Mouse (Mus musculus) heart, embryonic 12.5 days (tissue): Measurements from ENCODE around the gene Cadps2. TPM values are rescaled to one million over a fixed set of nuclear protein-coding genes. Genes with fewer than 3 reads are reported as not detected.

ENCODE experiments used
- ATAC-seq: fragments of 200-750 bp; cut with Nextera tagmentation; 2 replicates; pipeline ENCODE4 v1.8.0; 2017; ENCODE audit warnings: moderate TSS enrichment, moderate library complexity; ENCODE audit not compliant: insufficient number of reproducible peaks, low FRiP score
- H3K27ac ChIP-seq: fragments of 300-500 bp; sonication (generic); 2 replicates; pipeline ENCODE4 v1.5.1; 2016; ENCODE audit warnings: mild to moderate bottlenecking, moderate library complexity; ENCODE audit not compliant: poor library complexity, severe bottlenecking
- H3K27me3 ChIP-seq: fragments of 300-500 bp; sonication (generic); replicated peaks from 2 replicates; pipeline ENCODE4 v1.6.1; 2016; ENCODE audit warnings: mild to moderate bottlenecking, moderate library complexity
- H3K36me3 ChIP-seq: fragments of 300-500 bp; sonication (generic); 2 replicates; pipeline ENCODE4 v1.6.1; 2016; ENCODE audit warnings: mild to moderate bottlenecking, moderate library complexity
- H3K4me1 ChIP-seq: fragments of 300-500 bp; sonication (generic); replicated peaks from 2 replicates; pipeline ENCODE4 v1.6.1; 2016; ENCODE audit warnings: mild to moderate bottlenecking
- H3K4me2 ChIP-seq: fragments of 300-500 bp; sonication (generic); 2 replicates; pipeline ENCODE4 v1.6.1; 2016; ENCODE audit warnings: mild to moderate bottlenecking, moderate library complexity
- H3K4me3 ChIP-seq: fragments of 300-500 bp; sonication (generic); 2 replicates; pipeline ENCODE4 v1.5.1; 2016; ENCODE audit warnings: mild to moderate bottlenecking
- H3K9ac ChIP-seq: fragments of 300-500 bp; sonication (generic); 2 replicates; pipeline ENCODE4 v1.6.1; 2016; ENCODE audit warnings: mild to moderate bottlenecking, moderate library complexity
- H3K9me3 ChIP-seq: fragments of 300-500 bp; sonication (generic); replicated peaks from 2 replicates; pipeline ENCODE4 v1.6.1; 2016; ENCODE audit warnings: mild to moderate bottlenecking, moderate library complexity
- WGBS: fragments of 180-500 bp; shearing (Covaris S2); methylation state at CpG from one replicate; pipeline ENCODE4 v1.1.7; 2016; 5-methylcytosine and 5-hydroxymethylcytosine counted together
- polyA plus RNA-seq: library from polyadenylated mRNA; unstranded; fragments of >200 nt; fragmentation: Nextera tagmentation; extraction: Ambion mirVana; gene quantifications from 2 replicates; pipeline ENCODE4 v1.2.1, GENCODE M21; 2016

Gene Cadps2
- polyA plus RNA-seq, 1 experiment from 2014 or later, result 1.1 TPM

DNA sequence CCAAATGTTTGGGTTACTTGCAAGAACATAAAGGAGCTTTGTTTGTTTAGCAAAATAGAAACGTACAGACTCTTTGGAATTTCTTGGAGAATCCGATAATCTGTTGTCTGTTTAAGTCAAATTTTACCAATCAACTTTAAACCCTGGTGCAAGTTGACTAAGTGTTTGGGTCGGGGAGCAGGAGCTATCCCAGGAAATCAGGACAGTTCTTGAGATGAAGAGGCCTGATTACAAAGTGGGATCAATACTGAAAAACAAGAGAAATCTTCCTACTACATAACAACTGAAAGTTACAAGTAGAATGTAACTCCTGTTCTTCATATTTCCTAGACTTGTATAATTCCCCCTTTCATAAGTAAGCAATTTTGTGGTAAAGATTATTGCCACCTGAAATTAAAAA is 587.8 kb downstream of the Cadps2 start:
- H3K36me3 ChIP-seq, result no peaks in the 10 kb centered on the region
- no peak overlapping the region for H3K4me3 ChIP-seq
- 3% methylated on average over 3 of the region's 3 CpGs for WGBS
- peaks cover 80% of the 10 kb centered on the region for H3K27me3 ChIP-seq
- no peak for ATAC-seq
- no peak overlapping the region for H3K27ac ChIP-seq
- H3K4me1 ChIP-seq, result peaks cover 23% of the 10 kb centered on the region
- H3K9me3 ChIP-seq, result no peaks in the 10 kb centered on the region
- no peak overlapping the region for H3K9ac ChIP-seq
- H3K4me2 ChIP-seq, result no peak overlapping the region

DNA sequence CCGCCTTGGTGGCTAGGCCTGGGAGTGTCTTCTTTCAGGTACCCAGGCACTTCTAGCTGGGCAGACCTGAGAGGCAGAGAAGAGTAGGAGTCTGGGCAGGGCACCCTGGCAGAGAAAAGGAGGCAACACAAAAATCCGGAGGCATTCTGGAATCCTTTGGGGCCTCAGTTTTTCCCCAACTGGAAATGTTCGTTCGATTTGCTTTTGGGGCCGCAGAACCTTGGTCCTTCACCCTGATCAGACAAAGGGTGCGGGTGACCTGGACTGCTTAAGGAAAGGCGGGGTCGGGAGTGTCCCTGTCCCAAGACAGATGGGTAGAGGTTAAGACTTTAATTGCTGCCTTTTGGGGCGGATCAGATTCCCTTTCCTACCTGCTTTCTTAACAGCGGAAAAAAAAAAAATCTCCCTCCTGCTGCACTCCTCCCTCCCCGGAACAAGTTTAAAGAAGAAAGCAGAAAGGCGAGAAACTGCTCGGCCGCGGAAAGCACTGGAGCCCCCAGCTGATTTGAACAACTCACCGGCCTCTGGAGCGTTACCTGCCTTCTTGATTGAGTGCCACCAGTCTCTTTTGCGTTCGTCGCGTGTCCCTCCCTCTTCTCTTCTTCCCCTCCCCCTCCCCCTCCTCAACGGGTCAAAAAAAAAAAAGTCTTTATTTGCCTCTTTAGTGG is 588.8 kb downstream of the Cadps2 start:
- WGBS, result 1% methylated on average over 22 of the region's 22 CpGs
- H3K27ac ChIP-seq, result no peak overlapping the region
- no peak overlapping the region for H3K9ac ChIP-seq
- no peaks in the 10 kb centered on the region for H3K9me3 ChIP-seq
- H3K4me2 ChIP-seq, result no peak overlapping the region
- peaks cover 23% of the 10 kb centered on the region for H3K4me1 ChIP-seq
- H3K4me3 ChIP-seq, result no peak overlapping the region
- no peak for ATAC-seq
- peaks cover 77% of the 10 kb centered on the region for H3K27me3 ChIP-seq
- no peaks in the 10 kb centered on the region for H3K36me3 ChIP-seq

DNA sequence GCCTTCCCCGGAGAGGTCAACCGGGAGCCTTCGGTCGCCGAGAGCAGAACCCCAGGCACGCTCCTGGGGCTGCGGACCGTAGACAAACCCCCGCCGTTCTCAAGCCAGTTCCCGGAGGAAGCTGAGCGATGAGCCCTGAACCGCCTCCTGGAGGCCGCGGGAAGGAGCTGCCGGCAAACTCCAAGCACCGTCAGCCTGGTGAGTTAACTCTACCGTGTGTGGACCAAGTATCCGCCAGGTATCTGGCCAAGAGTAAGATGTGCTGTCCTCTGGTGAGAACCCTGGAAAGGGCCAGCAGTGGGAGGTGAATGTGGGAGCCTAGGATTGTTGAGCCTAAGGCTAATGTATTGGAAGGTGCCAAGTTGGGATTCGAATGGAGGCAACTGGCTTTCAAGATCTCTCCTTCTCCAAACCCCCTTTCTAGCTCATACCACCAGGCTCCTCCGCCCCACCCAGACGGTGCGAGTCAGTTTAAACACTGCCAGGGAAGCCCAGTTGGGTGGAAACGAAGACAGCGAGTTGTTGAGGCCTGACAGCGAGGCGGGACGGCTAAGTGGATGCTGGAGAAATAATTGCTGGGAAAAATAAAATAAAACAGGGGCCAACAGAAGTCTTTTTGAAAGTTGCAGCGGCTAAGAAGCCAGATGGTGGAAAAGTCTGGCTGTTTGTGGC is 589.5 kb downstream of the Cadps2 start:
- no peaks in the 10 kb centered on the region for H3K36me3 ChIP-seq
- peak; percentile 58; the same call in 1 of the 2 replicates for ATAC-seq
- H3K27ac ChIP-seq, result no peak overlapping the region
- under 1% methylated on average over 29 of the region's 29 CpGs for WGBS
- peaks cover 23% of the 10 kb centered on the region for H3K4me1 ChIP-seq
- H3K27me3 ChIP-seq, result peaks cover 71% of the 10 kb centered on the region
- no peaks in the 10 kb centered on the region for H3K9me3 ChIP-seq
- peak overlapping the region; percentile 52; the same call in 1 of the 2 replicates for H3K9ac ChIP-seq
- H3K4me2 ChIP-seq, result peak overlapping the region; percentile 92
- peak overlapping the region; percentile 53 for H3K4me3 ChIP-seq

- Histone ChIP-seq H3K9me3 (no peaks in the 10 kb centered on the region), H3K4me3 (peak overlapping the region; percentile 53), H3K36me3 (no peaks in the 10 kb centered on the region), H3K27ac (no peak overlapping the region), H3K9ac (peak overlapping the region; percentile 52; the same call in 1 of the 2 replicates), H3K27me3 (peaks cover 71% of the 10 kb centered on the region), H3K4me1 (peaks cover 23% of the 10 kb centered on the region), H3K4me2 (peak overlapping the region; percentile 92)
- ATAC-seq, result no peak; the same call in 1 of the 2 replicates
- WGBS, result under 1% methylated on average over 24 of the region's 24 CpGs
These were observed 590.2 kb downstream of the Cadps2 start for GRCm38 (mm10) chr6:23249053-23249401.

GRCm38 (mm10) chr6:23248313-23249052 is 590.7 kb downstream of the Cadps2 start, which contains the start of gene Fezf1:
Gene Fezf1, minus strand, starts transcription at chr6:23248362.
- no peak for ATAC-seq
- under 1% methylated on average over 31 of the region's 31 CpGs for WGBS
- peaks cover 23% of the 10 kb centered on the region for H3K4me1 ChIP-seq
- no peak within 1 kb of the TSS for H3K27ac ChIP-seq
- H3K4me3 ChIP-seq, result peak within 1 kb of the TSS; percentile 53
- H3K4me2 ChIP-seq, result peak within 1 kb of the TSS; percentile 92
- no peaks in the 10 kb centered on the region for H3K9me3 ChIP-seq
- no peaks in the 10 kb centered on the region for H3K36me3 ChIP-seq
- H3K9ac ChIP-seq, result peak within 1 kb of the TSS; percentile 52; the same call in 1 of the 2 replicates
- H3K27me3 ChIP-seq, result peaks cover 72% of the 10 kb centered on the region

DNA sequence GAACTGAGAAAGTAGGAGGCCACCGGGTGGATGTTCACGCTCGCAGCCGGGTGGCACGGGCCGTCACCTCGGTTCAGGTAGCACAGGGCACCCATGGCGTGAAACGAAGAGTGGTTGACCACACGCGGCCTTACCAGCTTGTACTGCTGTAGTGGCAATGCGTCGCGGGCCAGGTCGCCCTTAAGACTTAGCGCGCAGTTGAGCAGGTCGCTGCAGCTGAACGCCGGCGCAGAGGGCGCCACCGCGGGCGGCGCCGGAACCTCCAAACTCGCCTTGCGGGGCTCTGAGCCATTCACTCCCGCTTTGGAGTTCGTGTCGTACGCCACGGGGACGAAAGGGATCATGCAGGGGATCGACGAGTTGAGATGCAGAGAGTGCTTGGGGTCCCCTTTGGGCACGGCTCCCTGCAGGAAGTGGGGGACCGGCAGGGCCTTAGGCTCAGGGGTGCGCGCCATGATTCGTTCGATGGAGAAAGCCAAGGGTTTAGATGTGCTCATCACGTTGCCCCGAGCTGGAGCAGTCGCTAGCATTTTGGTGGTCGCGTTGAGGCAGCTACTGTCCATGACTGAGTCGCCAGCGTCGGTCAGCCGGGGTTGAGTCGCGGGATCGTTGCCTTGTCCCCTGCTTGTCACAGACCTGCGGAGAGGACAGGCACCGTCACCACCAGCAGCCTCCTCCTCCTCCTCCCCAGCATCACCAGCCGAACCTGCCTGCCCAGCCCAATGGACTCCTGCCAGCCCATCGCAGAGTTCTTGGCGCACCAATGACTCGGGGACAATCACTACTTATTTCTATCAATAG is 591.5 kb downstream of the Cadps2 start:
- no peak for ATAC-seq
- WGBS, result under 1% methylated on average over 61 of the region's 61 CpGs
- Histone ChIP-seq H3K9me3 (no peaks in the 10 kb centered on the region), H3K4me2 (peak overlapping the region; percentile 92), H3K27ac (no peak overlapping the region), H3K9ac (no peak overlapping the region), H3K4me1 (peaks cover 23% of the 10 kb centered on the region), H3K27me3 (peaks cover 72% of the 10 kb centered on the region), H3K4me3 (peak overlapping the region; percentile 53), H3K36me3 (no peaks in the 10 kb centered on the region)

GRCm38 (mm10) chr6:23246790-23247511 is 592.3 kb downstream of the Cadps2 start:
- Histone ChIP-seq H3K9me3 (no peaks in the 10 kb centered on the region), H3K4me1 (peaks cover 23% of the 10 kb centered on the region), H3K9ac (no peak overlapping the region), H3K4me2 (peak overlapping the region; percentile 92), H3K4me3 (peak overlapping the region; percentile 53), H3K27ac (no peak overlapping the region), H3K36me3 (no peaks in the 10 kb centered on the region), H3K27me3 (peaks cover 72% of the 10 kb centered on the region)
- no peak for ATAC-seq
- whole genome bisulfite sequencing, result under 1% methylated on average over 23 of the region's 23 CpGs

DNA sequence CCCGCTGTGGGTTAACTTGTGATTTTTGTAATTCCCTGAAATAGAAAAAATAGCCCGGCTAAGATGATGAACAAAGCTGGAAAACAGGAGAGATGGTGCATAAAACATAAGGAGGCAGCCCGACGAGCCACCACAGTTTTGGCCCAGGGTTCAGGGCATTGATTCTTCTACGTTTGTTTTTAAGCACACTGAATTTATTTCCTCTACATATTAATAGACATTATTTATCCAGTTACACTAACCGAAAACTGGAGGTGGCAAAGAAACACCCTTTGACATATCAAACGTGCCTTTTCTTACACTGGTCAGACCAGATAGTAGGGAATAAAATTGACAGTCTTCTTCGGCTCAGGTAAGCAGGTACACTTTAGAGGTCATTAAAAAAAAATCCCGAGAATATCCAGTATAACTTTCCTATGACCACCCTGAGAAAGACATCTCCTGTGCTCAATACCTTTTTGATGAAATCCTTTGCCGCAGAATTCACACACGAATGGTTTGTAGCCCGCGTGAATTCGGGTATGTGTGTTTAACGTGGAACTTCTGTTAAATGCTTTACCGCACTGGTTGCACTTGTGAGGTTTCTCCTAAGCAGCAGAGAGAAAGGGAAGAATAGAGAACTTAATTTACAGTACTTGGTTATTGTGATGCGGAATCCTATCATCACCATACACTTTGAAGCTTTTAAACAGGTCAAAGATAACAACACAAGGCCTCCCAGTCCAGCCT is 593.0 kb downstream of the Cadps2 start:
- no peak for ATAC-seq

GRCm38 (mm10) chr6:23245545-23246011 is 593.6 kb downstream of the Cadps2 start:
- Histone ChIP-seq H3K9ac (no peak overlapping the region), H3K4me3 (no peak overlapping the region), H3K36me3 (no peaks in the 10 kb centered on the region), H3K4me1 (peaks cover 23% of the 10 kb centered on the region), H3K27me3 (peaks cover 80% of the 10 kb centered on the region), H3K27ac (no peak overlapping the region), H3K9me3 (no peaks in the 10 kb centered on the region), H3K4me2 (no peak overlapping the region)
- no peak for ATAC-seq
- WGBS, result 2% methylated on average over 23 of the region's 23 CpGs

More for the DNA sequence above, 593.0 kb downstream of the Cadps2 start:
- Histone ChIP-seq H3K27ac (no peak overlapping the region), H3K27me3 (peaks cover 77% of the 10 kb centered on the region), H3K9me3 (no peaks in the 10 kb centered on the region), H3K4me3 (no peak overlapping the region), H3K9ac (no peak overlapping the region), H3K4me2 (no peak overlapping the region), H3K4me1 (peaks cover 23% of the 10 kb centered on the region), H3K36me3 (no peaks in the 10 kb centered on the region)
- WGBS, result 4% methylated on average over 17 of the region's 17 CpGs

DNA sequence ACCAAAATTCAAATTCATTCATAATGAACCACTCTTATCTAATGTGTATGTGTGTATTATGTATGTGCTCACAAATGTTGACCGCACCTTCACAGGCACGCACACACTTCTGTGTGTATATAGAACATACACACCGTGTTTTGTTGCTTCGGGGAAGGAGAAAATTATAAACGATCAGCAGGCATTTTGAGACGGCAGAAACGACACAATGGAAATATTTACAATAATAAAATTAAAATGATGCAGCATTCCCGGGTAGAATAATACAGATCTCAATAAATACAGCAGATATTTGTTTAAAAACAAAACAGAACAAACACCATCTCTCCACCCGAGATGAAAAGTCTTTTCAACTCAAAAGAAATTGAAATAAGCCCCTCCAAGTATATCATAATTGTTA is 594.1 kb downstream of the Cadps2 start:
- Histone ChIP-seq H3K27ac (no peak overlapping the region), H3K27me3 (peaks cover 77% of the 10 kb centered on the region), H3K9me3 (no peaks in the 10 kb centered on the region), H3K4me1 (peaks cover 23% of the 10 kb centered on the region), H3K4me2 (no peak overlapping the region), H3K4me3 (no peak overlapping the region), H3K36me3 (no peaks in the 10 kb centered on the region), H3K9ac (no peak overlapping the region)
- no peak for ATAC-seq
- 22% methylated on average over 9 of the region's 9 CpGs for WGBS
